29 mouse cellular contexts compared by ENCODE assay signal in genomic region chr14:87149684-87150083, GRCm38 (mm10). TPM values are rescaled to one million over a fixed set of nuclear protein-coding genes. Genes with fewer than 3 reads are reported as not detected.
DNase-seq lines count a peak whose midpoint lies in the region; ATAC-seq and TF ChIP-seq lines count a peak whose summit lies in the region.
"Had no signal": no experiment of that assay in that cellular context is flagged by ENCODE, and none has a peak within 500 bp of the region (broad histone marks: within the 10 kb centered on the region; RNA-seq: fewer than 3 reads in every experiment).

No protein-coding gene starts in this region.

- ATAC-seq in liver, embryonic 12.5 days, result peak; percentile 61
- no peak for ATAC-seq in liver, postnatal 0 days
- ATAC-seq in liver, embryonic 13.5 days (ENCODE audit: low read depth), result peak; percentile 64; the same call in 1 of the 2 replicates
- 0 out of 2 replicates have a peak, but pooled peaks have one; percentile 17 for ATAC-seq in megakaryocyte progenitor cell, adult 5-6 weeks (replicated peaks; ENCODE audit: poor library complexity)
- ATAC-seq: activated CD4-positive, CD25-positive, alpha-beta regulatory T cell, adult 4 months; CD4-positive, CD25-positive, alpha-beta regulatory T cell, adult 4 months; forebrain, embryonic 16.5 days; Patski had no signal

- H3K4me1 ChIP-seq in liver, embryonic 12.5 days, result peaks cover 12% of the 10 kb centered on the region
- H3K4me1 ChIP-seq in liver, postnatal 0 days (ENCODE audit: insufficient read depth), result no peaks in the 10 kb centered on the region
- H3K4me1 ChIP-seq in liver, embryonic 13.5 days (replicated peaks), result peaks cover 9% of the 10 kb centered on the region
- H3K4me1 ChIP-seq: embryonic facial prominence, embryonic 13.5 days; embryonic facial prominence, embryonic 15.5 days had no signal

- TF ChIP-seq CTCF in liver, postnatal 0 days (IDR thresholded peaks at IDR 0.05; ENCODE audit: low read depth), result no peak

- WGBS in liver, embryonic 12.5 days (ENCODE audit: insufficient replicate concordance), result 30% methylated on average over 6 of the region's 6 CpGs
- WGBS in liver, postnatal 0 days (ENCODE audit: insufficient replicate concordance), result 45% methylated on average over 6 of the region's 6 CpGs
- 20% methylated on average over 6 of the region's 6 CpGs for WGBS in liver, embryonic 13.5 days (ENCODE audit: insufficient replicate concordance)

- H3K27me3 ChIP-seq in liver, embryonic 12.5 days (replicated peaks), result no peaks in the 10 kb centered on the region
- H3K27me3 ChIP-seq in liver, postnatal 0 days (ENCODE audit: insufficient read depth, low read length), result no peaks in the 10 kb centered on the region
- H3K27me3 ChIP-seq in liver, embryonic 13.5 days, result no peaks in the 10 kb centered on the region
- H3K27me3 ChIP-seq: CH12.LX; embryonic facial prominence, embryonic 13.5 days; embryonic facial prominence, embryonic 15.5 days; forebrain, embryonic 12.5 days; Patski had no signal

- no peak overlapping the region for H3K4me3 ChIP-seq in liver, embryonic 12.5 days
- H3K4me3 ChIP-seq in liver, postnatal 0 days (ENCODE audit: low read depth, low read length), result no peak overlapping the region
- no peak overlapping the region for H3K4me3 ChIP-seq in liver, embryonic 13.5 days (replicated peaks)
- H3K4me3 ChIP-seq: embryonic facial prominence, embryonic 13.5 days; embryonic facial prominence, embryonic 15.5 days; erythroblast, embryonic 14.5 days; forebrain, embryonic 10.5 days; forebrain, embryonic 12.5 days had no signal

- no peak for TF ChIP-seq EP300 in liver, postnatal 0 days (IDR thresholded peaks at IDR 0.05; ENCODE audit: low read depth)

- no peaks in the 10 kb centered on the region for H3K36me3 ChIP-seq in liver, embryonic 12.5 days
- H3K36me3 ChIP-seq in liver, postnatal 0 days (replicated peaks; ENCODE audit: insufficient read depth, low read length), result no peaks in the 10 kb centered on the region
- no peaks in the 10 kb centered on the region for H3K36me3 ChIP-seq in liver, embryonic 13.5 days
- H3K36me3 ChIP-seq: embryonic facial prominence, embryonic 13.5 days; embryonic facial prominence, embryonic 15.5 days; forebrain, embryonic 10.5 days; forebrain, embryonic 12.5 days; G1E had no signal

- no peaks in the 10 kb centered on the region for H3K9me3 ChIP-seq in liver, embryonic 12.5 days (replicated peaks)
- no peaks in the 10 kb centered on the region for H3K9me3 ChIP-seq in liver, postnatal 0 days (ENCODE audit: low read length)
- no peaks in the 10 kb centered on the region for H3K9me3 ChIP-seq in liver, embryonic 13.5 days (replicated peaks)
- H3K9me3 ChIP-seq: embryonic facial prominence, embryonic 13.5 days; embryonic facial prominence, embryonic 15.5 days; forebrain, embryonic 10.5 days; forebrain, embryonic 12.5 days; G1E had no signal

- no peak overlapping the region for H3K9ac ChIP-seq in liver, embryonic 12.5 days
- H3K9ac ChIP-seq in liver, postnatal 0 days (replicated peaks), result no peak overlapping the region
- no peak overlapping the region for H3K9ac ChIP-seq in liver, embryonic 13.5 days
- H3K9ac ChIP-seq: embryonic facial prominence, embryonic 13.5 days; embryonic facial prominence, embryonic 15.5 days; forebrain, embryonic 12.5 days had no signal

- DNase-seq in heart, adult 11 months, result peak; percentile 81
- no peak for DNase-seq in heart, adult 9 months (ENCODE audit: low spot score in 2 of 2)
- no peak for DNase-seq in liver, postnatal 0 days
- no peak for DNase-seq in liver, embryonic 13.5 days
- no peak for DNase-seq in thymus, postnatal 4 days
- DNase-seq in cerebellum, adult 9-10 months, result no peak
- DNase-seq: adrenal gland, adult 8-10 months; adrenal gland, postnatal 14 days; adrenal gland, postnatal 36 days; B cell, adult 2 months; cerebellum, adult 11-12 months; cerebellum, adult 2 months; cerebellum, adult 9-11 months; cerebellum, postnatal 14 days; cerebellum, postnatal 36 days; embryo, embryonic 11 days had no signal

- H3K27ac ChIP-seq in liver, embryonic 12.5 days, result no peak overlapping the region
- no peak overlapping the region for H3K27ac ChIP-seq in liver, postnatal 0 days (ENCODE audit: low read depth)
- H3K27ac ChIP-seq in liver, embryonic 13.5 days, result no peak overlapping the region
- H3K27ac ChIP-seq: embryonic facial prominence, embryonic 13.5 days; embryonic facial prominence, embryonic 15.5 days; forebrain, embryonic 10.5 days; forebrain, embryonic 12.5 days had no signal

- H3K4me2 ChIP-seq in liver, embryonic 12.5 days, result no peak overlapping the region
- H3K4me2 ChIP-seq in liver, postnatal 0 days (ENCODE audit: low read depth, low read length), result no peak overlapping the region
- H3K4me2 ChIP-seq in liver, embryonic 13.5 days, result no peak overlapping the region
- H3K4me2 ChIP-seq: embryonic facial prominence, embryonic 13.5 days; embryonic facial prominence, embryonic 15.5 days; forebrain, embryonic 12.5 days had no signal

RNA-seq across cellular contexts. Expression of gene Diaph3, which starts 8.6 kb away (rescaled TPM):
- 19.8 and 22.0 TPM in 2 replicates for polyA plus RNA-seq in liver, embryonic 12.5 days (2016; fragmentation: Nextera tagmentation; extraction: Ambion mirVana)
- polyA plus RNA-seq in liver, postnatal 0 days (2015; fragmentation: Nextera tagmentation; extraction: Ambion mirVana), result 5.7 and 7.5 TPM in 2 replicates
- 17.5 and 19.3 TPM in 2 replicates for polyA plus RNA-seq in liver, embryonic 13.5 days (2015; fragmentation: Nextera tagmentation; extraction: Ambion mirVana)
- 46.1 and 48.2 TPM in 2 replicates for total RNA-seq in megakaryocyte progenitor cell, adult 5-6 weeks (2015)
- 60.1 and 106 TPM in 2 replicates for total RNA-seq in megakaryocyte progenitor cell, adult 5-6 weeks (2017)
